16 mouse cellular contexts compared by ENCODE assay signal in the genomic region with DNA sequence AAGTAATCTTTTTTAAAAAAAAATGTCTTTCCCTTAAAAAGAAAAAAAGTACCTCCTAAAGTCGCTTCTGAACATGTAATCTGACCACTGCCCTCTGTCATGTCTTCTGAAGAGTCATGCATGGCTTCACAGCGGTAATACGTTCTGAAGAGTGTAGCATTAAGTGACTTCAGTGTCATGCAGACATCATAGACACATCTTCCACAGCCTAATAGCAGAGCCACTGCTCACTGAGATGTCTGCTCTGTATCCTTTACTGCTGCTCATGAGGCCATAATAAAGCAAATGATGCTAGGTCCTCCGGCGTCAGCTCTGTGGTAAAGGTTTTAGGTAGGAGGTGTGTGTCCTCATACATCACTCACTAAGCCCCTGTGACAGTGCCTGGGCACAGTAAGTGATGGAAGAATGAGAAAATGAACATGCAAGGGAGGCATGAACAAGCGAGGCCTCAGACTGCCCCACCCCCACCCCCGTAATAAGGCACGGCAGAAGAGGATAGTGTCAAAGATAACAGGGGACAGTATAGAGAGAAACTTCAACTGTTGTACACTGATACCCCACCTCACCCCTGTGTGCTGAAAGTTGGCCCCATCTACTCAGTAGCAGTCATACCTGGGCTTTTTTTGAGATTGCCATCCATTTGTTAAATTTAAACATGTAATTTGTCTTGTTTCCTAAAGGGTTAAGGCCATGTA.
"Had no signal": no experiment of that assay in that cellular context is flagged by ENCODE, and none has a peak within 500 bp of the region (broad histone marks: within the 10 kb centered on the region; RNA-seq: fewer than 3 reads in every experiment).

No protein-coding gene starts in this region.

- H3K4me1 ChIP-seq: kidney, embryonic 15.5 days; limb, embryonic 13.5 days; midbrain, embryonic 12.5 days; neural tube, embryonic 13.5 days had no signal

- H3K9ac ChIP-seq: kidney, embryonic 15.5 days; limb, embryonic 13.5 days; midbrain, embryonic 12.5 days; neural tube, embryonic 13.5 days had no signal

- H3K4me3 ChIP-seq: kidney, embryonic 15.5 days; limb, embryonic 13.5 days; megakaryocyte, embryonic 14.5 days; midbrain, embryonic 12.5 days; neural tube, embryonic 13.5 days had no signal

- H3K27ac ChIP-seq: kidney, embryonic 15.5 days; limb, embryonic 13.5 days; midbrain, embryonic 12.5 days; neural tube, embryonic 13.5 days had no signal

- H3K9me3 ChIP-seq: kidney, embryonic 15.5 days; limb, embryonic 13.5 days; megakaryocyte, embryonic 14.5 days; midbrain, embryonic 12.5 days; neural tube, embryonic 13.5 days had no signal

- DNase-seq: kidney, postnatal 14 days; left cerebral cortex, postnatal 4 days; lung, adult 18-20 months; retina, postnatal 1 day; right cerebral cortex, postnatal 4 days; spleen, adult 18-20 months; thymus, adult 18-20 months; thymus, postnatal 14 days had no signal

- ATAC-seq: intestine, embryonic 16.5 days; lung, postnatal 0 days; midbrain, embryonic 16.5 days had no signal

- H3K4me2 ChIP-seq: kidney, embryonic 15.5 days; limb, embryonic 13.5 days; midbrain, embryonic 12.5 days; neural tube, embryonic 13.5 days had no signal

- H3K27me3 ChIP-seq: kidney, embryonic 15.5 days; limb, embryonic 13.5 days; megakaryocyte, embryonic 14.5 days; midbrain, embryonic 12.5 days; neural tube, embryonic 13.5 days had no signal
